Mouse (Mus musculus) embryonic facial prominence, embryonic 10.5 days (tissue): ENCODE data around the gene Lrrc18. TPM values are rescaled to one million over a fixed set of nuclear protein-coding genes. Genes with fewer than 3 reads are reported as not detected.

Experiments used
- polyA plus RNA-seq: library from polyadenylated mRNA; unstranded; fragments of >200 nt; fragmentation: Nextera tagmentation; extraction: Ambion mirVana; gene quantifications from 2 replicates; pipeline ENCODE4 v1.2.1, GENCODE M21; 2016

Lrrc18 gene
- polyA plus RNA-seq, 1 experiment from 2014 or later: 0.54 TPM

Other genes with a start within 250 kb of the Lrrc18 start
- 0.10 and 0.24 TPM in 2 replicates for gene Tmem273, start 205.4 kb upstream of the Lrrc18 start, polyA plus RNA-seq
- gene Fam170b, start 157.4 kb upstream of the Lrrc18 start, polyA plus RNA-seq: not detected in 2 replicates
- 1.9 and 2.2 TPM in 2 replicates for gene Vstm4, start 134.6 kb upstream of the Lrrc18 start, polyA plus RNA-seq
- gene Wdfy4, start 194.1 kb downstream of the Lrrc18 start, polyA plus RNA-seq: 0.08 and 0.17 TPM in 2 replicates
- 3.8 and 4.9 TPM in 2 replicates for gene Arhgap22, start 222.6 kb downstream of the Lrrc18 start, polyA plus RNA-seq